Comparison of ENCODE assay signal across 15 mouse cellular contexts in genomic region chr6:121228421-121228820, GRCm38 (mm10). TPM values are rescaled to one million over a fixed set of nuclear protein-coding genes. Genes with fewer than 3 reads are reported as not detected.
"Had no signal": no experiment of that assay in that cellular context is flagged by ENCODE, and none has a peak within 500 bp of the region (broad histone marks: within the 10 kb centered on the region; RNA-seq: fewer than 3 reads in every experiment).

No protein-coding gene starts in this region.

- H3K4me3 ChIP-seq: intestine, embryonic 15.5 days; left cerebral cortex, adult 2 months; limb, embryonic 10.5 days; liver, embryonic 15.5 days; megakaryocyte, embryonic 14.5 days; midbrain, embryonic 13.5 days; neural tube, embryonic 15.5 days had no signal

- H3K9me3 ChIP-seq: intestine, embryonic 15.5 days; limb, embryonic 10.5 days; liver, embryonic 15.5 days; megakaryocyte, embryonic 14.5 days; midbrain, embryonic 13.5 days; neural tube, embryonic 15.5 days had no signal

- H3K27me3 ChIP-seq: intestine, embryonic 15.5 days; liver, embryonic 15.5 days; megakaryocyte, embryonic 14.5 days; midbrain, embryonic 13.5 days; neural tube, embryonic 15.5 days had no signal

- H3K27ac ChIP-seq: intestine, embryonic 15.5 days; left cerebral cortex, adult 2 months; limb, embryonic 10.5 days; liver, embryonic 15.5 days; midbrain, embryonic 13.5 days; neural tube, embryonic 15.5 days had no signal

- H3K36me3 ChIP-seq: intestine, embryonic 15.5 days; limb, embryonic 10.5 days; liver, embryonic 15.5 days; midbrain, embryonic 13.5 days; neural tube, embryonic 15.5 days had no signal

- ATAC-seq: intestine, embryonic 15.5 days; lung, postnatal 0 days; midbrain, embryonic 13.5 days had no signal

- H3K4me1 ChIP-seq: intestine, embryonic 15.5 days; midbrain, embryonic 13.5 days; neural tube, embryonic 15.5 days had no signal

- DNase-seq: kidney, adult 18-20 months; kidney, postnatal 10 days; lung, adult 2 months; lung, postnatal 36 days; spleen, adult 18-20 months had no signal

- H3K9ac ChIP-seq: intestine, embryonic 15.5 days; liver, embryonic 15.5 days; midbrain, embryonic 13.5 days; neural tube, embryonic 15.5 days had no signal

- H3K4me2 ChIP-seq: intestine, embryonic 15.5 days; liver, embryonic 11.5 days; liver, embryonic 15.5 days; midbrain, embryonic 13.5 days; neural tube, embryonic 15.5 days had no signal

RNA-seq across cellular contexts. Expression of gene Usp18, which starts 17.3 kb away (rescaled TPM):
- total RNA-seq: left cerebral cortex, postnatal 14 days had no signal
